Mouse (Mus musculus): Measurements from ENCODE around the gene Rbm20. TPM values are rescaled to one million over a fixed set of nuclear protein-coding genes. Genes with fewer than 3 reads are reported as not detected.

Rbm20 gene
- total RNA-seq, 4 experiments from 2014 or later, result 232 to 257 (median 245) TPM

DNA sequence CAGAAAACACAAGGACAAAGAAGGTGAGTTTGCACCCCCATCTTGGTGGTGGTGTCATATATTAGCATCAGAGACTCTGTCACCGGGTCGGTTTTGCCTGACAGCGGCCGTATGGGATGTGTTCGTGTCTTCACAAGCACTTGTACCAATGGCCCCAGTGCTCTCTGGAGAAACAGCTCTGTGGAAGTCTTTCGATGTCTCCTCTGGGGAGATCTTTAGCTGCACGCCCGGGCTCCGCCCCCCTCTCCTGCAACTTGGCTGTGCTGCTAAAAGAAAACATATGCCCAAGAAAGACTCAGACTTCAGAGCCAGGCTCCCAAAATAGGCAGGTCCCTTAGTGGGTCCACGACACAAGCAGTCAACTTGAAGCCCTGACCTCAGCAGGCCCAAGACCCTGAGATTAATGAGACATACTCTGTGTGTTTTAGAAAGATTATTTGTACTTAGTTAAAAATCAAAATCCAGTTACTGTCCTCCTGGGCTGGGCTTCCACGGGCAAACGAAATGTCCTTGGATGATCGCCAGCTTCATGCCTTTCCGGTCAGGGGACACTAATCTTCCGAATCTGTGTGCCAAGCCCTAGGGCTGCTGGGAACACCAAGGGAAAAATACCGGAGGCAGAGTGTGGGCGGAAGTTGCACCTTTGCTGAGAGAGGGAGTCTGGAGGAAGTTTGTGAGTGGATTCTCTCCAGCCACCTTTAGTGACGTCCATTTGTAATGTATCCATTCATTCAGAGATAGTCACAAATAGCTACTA lies 173.2 kb downstream of the Rbm20 start:
- DNase-seq (ENCODE audit: low spot score), result peak; percentile 73

DNA sequence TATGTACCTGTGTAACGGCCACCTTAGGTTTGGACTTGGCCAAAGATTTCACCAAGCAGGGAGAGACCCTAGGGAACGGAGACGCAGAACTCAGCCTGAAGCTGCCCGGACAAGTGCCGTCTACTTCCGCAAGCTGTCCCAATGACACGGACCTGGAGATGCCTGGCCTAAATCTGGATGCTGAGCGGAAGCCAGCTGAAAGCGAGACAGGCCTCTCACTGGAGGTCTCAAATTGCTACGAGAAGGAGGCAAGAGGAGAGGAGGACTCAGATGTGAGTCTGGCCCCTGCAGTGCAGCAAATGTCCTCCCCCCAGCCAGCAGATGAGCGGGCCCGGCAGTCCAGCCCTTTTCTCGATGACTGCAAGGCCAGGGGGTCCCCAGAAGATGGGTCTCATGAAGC lies 174.2 kb downstream of the Rbm20 start:
- DNase-seq (ENCODE audit: low spot score), result no peak

DNA sequence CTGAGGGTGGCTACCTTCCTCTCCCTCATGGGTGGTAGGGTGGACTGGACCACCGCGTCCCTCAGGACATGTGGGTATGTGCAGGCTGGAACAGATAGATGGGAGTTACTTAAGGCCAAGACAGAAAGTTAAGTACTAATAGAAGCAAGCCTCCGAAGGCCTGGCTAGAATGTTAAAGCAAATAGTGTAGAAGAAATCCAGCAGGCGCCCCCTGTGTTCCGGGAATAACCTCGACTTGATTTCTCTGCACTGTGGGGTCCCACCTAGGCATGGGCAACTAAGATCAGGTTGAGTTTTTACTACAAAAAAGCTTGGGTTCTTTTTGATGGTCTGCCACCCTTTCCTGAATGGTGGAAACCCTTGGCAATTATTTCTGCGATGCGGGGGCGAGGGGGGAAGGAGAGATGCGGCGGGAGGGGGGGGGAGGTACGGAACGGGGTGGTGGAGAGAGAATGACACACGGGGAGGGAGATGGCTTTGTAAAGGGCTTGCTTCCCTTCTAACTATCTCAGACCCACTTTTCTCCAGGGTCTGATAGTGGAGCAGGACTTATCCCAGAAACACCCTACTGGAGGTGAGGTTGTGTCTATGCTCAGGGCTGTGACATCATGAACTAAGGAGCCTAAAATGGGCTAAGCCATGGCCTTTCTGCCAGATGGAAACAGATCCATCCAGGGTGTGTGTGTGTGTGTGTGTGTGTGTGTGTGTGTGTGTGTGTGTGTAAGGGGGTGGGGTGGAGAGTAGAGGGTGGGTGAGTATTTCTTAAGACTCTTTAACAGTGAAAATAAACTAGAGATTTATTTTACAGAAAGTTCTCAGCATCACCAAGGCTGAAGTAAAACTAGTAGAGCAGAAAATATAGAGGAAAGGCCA lies 175.0 kb downstream of the Rbm20 start:
- DNase-seq (ENCODE audit: low spot score), result no peak

DNA sequence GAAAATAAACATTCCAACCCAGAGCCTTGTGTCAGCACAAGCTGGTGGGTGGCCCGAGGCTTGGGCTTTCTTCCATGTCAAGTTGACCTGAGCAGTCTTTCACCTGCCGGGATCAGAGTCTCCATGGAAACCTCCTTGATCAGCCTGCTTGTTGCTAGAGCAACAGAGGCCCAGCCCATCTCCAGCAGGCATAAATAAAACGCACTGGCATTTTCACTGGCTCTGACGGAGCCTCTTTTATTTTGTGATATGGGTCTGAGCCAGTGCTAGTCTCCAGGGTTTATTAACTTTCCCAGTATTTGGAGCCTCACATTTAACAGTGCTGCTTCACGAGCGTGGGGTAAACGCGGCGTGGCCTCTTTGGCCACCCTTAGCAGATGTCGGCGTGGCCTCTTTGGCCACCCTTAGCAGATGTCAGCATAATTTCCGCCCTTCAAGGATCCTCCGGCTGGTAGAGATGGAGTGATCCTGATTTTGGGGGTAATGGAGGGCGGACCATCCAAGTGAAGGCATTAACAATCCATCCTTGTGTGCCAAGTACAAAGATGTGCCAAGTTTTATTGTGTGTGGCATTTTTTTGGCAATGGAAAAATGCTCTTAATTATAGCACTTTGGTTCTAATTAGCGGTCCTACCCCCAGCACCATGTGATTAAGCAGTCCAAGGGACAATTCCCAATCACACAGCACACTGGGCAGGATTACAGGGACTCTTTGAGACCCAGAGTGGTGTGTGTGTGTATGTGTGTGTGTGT lies 175.8 kb downstream of the Rbm20 start:
- DNase-seq (ENCODE audit: low spot score), result no peak

DNA sequence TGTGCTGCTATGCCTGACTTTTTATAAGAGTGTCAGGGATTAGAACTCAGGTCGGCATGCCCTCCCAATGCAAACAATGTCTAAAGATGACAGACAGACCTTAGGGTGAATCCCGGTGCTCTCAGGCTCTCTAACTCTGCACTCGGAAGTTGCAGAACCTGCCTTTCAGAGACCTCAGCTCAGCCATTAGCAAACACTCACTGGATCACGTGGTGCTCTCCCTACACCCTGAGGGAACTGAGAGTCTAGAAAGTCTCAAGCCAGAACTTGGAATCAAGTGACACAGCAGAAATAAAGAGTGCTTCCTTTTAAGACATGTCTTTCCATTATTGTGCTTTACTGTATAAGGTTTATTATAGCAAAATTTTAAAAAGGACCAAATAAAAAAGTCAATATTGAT lies 177.9 kb downstream of the Rbm20 start:
- no peak for DNase-seq (ENCODE audit: low spot score)

DNA sequence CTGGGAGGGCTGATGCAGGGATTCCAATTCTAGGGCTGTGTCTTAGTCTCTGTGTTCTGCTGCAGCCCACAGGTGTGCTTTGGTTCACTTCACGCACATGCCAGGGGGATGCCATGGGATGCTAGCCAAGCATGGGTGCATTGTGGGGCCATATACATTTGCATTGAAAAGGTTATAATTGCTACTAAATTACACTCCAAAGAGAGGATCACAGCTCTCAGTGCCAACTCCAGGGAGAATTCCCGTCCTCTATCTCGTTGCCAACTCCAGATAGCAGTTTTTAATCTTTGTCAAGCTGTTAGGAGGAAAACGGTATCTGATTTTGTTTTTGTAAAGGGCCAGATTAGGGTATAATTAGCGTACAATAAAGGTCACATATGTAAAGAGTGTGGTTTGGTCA lies 178.7 kb downstream of the Rbm20 start:
- DNase-seq (ENCODE audit: low spot score), result no peak

DNA sequence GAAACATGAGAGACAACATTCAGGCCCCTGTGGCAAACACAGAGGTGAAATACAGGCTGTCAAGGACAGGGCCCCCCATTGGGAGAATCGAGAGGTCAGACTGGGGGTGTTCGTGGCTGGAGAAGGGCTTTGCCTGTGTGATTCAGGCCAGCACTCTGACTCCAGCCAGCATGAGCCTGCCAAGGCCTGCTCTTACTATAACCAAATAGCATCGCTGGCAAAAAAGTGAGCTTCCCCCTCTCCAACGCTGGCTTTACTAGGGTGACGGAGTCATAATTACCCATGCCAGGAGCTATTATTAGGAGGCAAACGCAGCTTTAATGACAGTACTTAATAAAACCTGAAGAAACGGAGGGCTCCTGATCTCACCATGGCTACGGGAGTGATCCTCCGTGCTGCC lies 179.7 kb downstream of the Rbm20 start:
- DNase-seq (ENCODE audit: low spot score), result peak; percentile 56

DNA sequence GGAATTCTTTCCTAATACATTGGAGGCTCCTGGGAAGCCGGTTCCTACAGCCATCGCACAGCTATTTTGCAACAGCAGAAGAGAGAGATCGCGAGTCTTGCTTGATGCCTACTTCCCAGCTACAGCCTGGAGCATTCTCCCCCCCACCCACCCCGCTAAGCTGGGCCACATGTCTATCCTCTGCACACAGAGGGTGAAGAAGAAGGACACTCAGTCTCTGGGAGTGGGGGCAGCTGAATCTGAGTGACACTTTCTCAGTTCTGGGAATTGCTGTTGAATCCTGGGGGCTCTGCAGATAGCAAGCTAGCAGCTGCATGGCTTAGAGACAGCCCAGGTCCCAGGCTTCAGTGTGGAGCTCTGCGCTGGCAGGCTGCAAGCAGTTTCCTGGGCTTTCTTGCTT lies 180.9 kb downstream of the Rbm20 start:
- no peak for DNase-seq (ENCODE audit: low spot score)

DNA sequence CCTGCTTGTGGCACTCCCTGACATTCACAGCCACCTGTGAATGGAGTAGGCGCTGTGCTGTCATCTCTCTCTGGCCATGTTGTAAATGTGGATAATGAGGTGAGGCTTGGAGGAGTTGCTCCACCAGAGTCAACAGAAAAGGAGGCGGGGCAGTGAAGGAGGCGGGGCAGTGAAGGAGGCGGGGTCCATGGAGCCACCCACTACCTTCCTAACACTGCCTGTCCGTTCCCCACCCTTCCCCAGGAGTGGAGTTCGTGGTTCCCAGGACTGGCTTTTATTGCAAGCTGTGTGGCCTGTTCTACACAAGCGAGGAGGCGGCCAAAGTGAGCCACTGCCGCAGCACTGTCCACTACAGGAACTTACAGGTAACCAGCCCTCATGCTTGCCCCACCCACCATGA lies 182.0 kb downstream of the Rbm20 start:
- DNase-seq (ENCODE audit: low spot score), result no peak

DNA sequence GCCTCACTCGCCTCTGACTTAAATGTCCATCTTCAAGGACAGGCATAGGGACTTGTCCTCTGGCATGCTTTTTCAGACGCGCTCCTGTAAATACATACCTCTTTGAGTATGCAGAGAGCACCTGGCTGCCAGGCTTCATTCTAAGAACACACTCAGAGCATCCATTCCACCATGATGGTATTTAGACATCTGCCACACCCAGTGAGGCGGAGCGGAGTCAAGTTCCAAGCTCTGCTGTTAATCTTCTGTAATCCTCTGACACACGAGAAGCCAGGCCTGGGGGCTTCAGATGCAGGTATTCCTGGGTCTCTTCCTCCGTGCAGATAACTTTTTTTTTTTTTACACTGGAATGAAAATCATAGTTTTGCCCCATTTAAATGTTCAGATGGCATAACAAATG lies 182.5 kb downstream of the Rbm20 start:
- DNase-seq (ENCODE audit: low spot score), result no peak

DNA sequence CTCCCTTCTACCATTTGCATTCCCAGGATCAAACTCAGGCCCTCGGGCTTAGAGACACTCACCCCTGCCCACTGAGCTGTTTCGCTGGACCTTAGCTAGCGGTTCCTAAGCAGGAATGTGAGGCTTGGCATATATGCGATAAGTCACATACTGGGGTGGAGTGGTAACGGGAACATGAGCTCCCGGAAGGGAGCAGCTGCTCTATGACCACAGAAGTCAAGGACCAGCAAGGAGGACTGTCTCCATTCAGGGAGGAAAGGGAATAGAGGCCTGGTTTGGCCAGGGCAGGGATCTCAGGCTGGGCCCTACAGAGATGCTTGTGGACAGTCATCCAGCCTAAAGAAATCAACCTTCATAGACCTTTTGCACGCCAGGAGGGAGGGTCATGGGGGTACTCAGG lies 184.2 kb downstream of the Rbm20 start:
- no peak for DNase-seq (ENCODE audit: low spot score)

DNA sequence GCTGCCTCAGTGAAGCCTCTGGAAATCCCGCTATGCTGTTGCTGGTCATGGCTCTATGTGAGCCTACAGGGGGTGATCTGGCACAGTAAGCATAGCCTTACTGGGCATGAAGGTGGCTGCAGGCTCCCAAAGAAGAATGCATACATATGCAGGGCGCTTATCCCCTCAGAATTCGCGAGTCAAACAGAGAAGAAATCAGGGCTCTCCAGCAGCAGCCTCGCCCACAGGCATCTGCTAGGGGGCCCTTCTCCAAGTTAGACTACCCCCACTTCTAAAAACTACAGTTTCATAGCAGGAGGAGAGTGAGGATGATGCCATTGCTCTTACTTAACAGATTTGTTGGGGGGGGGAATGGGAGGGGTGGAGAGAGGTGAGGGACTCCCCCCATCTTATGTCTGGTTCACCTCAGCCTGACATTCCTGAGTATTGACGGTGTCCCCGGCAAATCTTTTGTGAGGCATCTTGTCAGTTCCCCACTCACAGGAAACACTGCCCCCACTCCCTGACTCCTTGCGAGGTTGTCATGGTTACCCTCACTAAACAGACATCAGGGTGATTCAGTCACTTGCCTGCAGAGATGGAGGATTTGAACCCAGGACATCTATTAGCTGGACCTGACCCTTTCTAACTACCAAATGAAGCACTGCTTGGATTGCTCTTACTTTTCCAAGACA lies 185.6 kb downstream of the Rbm20 start:
- DNase-seq (ENCODE audit: low spot score), result no peak

DNA sequence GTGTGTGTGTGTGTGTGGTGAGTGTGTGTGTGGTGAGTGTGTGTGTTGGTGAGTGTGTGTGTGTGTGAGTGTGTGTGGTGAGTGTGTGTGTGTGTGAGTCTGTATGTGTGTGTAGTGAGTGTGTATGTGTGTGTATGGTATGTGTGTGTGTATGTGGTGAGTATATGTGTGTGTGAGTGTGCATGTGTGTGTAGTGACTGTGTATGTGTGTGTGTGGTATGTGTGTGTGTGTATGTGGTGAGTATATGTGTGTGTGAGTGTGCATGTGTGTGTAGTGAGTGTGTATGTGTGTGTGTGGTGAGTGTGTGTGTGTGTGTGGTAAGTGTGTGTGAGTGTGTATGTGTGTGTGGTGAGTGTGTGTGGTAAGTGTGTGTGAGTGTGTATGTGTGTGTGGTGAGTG lies 190.1 kb downstream of the Rbm20 start:
- no peak for DNase-seq (ENCODE audit: low spot score)

DNA sequence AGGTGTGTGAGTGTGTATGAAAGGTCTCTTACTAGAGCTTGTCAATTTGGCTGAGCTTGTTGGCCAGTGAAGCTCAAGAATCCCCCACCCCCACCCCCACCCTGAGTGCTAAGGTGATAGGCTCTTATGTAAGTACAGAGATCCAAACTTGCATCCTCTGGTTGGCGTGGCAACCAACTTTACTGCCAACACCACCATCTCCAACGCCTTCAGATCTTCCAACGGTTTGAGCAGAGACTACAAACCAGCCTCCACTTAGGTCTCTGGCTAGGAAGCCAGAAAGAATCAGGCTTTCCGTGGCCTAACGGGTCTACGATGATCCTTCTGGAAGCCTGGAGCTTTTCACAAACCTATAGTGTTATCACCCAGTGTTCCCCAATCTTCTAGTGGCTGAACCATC lies 191.0 kb downstream of the Rbm20 start:
- DNase-seq (ENCODE audit: low spot score), result no peak

DNA sequence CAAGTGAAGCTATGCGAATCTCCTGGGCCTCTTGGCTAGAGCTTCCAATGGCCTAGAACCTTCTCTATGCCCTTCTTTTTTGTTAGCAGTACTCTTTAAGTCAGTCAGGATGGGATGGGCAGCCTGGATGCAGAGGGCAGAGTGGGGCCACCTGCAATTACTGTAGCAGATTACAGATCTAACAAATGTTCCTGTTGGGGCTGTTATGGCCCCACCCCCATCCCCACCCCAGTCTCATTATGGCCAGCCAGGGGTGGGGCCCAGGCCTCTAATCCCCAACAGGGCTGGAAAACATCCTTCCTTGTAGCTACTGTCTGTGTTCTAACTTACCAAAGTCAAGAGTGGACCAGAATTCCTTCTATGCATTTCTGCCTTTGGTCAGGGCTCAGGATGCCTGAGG lies 191.7 kb downstream of the Rbm20 start:
- no peak for DNase-seq (ENCODE audit: low spot score)

DNA sequence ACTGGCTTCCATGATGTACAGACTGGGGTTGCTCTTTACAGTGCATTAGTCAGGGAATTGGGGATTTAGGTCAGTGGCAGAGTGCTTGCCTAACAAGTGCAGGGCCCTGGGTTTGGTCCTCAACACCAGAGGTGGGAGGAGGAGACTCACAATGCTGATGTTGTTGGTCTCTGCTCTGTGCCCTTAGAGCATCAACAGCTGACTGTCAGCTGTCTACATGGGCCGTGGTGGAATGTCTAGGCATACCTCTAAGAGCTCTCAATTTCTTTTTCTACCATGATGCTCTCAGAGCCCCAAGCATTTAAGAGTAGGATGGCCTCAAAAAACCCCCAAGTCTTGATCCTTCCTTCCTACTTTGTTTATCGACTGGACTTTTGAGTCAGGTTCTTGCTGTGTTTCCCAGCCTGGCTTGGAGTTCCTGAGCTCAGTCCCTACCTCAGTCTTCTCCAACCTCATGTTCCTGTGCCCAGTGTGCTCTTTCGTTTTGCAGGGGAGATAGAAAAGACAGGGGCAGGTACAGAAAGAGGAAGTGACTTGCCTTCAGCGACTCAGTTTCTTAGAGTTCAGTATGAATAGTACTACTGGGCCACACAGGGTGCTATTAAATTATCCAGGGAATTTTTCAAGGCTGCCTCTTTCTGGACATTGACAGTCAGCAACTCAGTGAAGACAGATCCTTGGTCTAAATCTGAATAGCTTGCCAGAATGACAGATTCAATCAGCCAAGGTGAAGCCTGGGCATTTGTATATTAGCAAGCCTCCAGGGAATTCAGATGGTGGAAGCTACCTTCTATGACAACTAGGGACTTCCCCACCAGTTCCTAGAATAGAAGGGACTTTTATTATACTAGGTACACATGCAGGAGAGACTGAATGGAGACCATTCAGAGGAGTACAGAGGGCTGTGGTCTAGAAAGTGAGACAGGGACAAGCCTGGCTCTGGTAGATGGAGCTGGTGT lies 192.6 kb downstream of the Rbm20 start:
- no peak for DNase-seq (ENCODE audit: low spot score)

DNA sequence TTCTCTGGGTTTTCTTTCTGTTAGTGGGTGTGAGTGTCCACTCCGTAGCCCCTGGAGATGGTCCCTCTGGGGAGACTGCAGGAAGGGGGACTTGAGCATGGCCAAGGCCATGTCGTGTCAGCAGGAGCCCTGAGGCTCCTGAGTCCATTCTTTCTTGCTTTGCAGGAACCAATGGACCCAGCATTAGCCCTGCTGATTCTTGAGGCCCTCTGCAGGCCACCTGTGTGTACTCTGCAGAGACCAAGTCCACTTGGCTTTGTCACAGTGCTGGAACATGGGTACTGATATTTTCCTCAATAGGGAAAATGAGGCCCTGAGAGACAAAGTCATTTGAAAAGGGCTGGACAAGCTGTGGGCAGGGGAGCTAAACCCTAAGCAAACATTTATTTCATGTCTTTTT lies 193.5 kb downstream of the Rbm20 start:
- DNase-seq (ENCODE audit: low spot score), result no peak

DNA sequence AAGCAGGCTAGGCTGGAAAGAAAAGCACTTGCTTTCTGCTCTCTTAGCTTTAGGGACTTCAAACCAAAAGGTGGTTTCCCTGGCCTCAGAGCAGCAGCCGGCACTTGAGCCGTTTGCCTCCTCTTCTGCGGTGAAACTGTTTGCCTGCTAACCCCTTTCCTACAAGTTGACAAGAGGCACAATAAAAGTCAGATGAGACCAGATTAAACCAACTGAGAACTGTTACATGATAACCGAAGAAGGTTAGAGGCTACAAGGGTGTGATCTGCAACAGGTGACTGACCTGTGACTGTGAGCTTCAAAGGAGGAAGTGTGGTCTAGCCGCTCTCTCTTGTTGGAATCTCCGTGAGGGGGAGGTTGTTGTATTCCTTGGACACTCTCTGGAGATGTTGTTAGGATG lies 194.4 kb downstream of the Rbm20 start:
- DNase-seq (ENCODE audit: low spot score), result no peak

DNA sequence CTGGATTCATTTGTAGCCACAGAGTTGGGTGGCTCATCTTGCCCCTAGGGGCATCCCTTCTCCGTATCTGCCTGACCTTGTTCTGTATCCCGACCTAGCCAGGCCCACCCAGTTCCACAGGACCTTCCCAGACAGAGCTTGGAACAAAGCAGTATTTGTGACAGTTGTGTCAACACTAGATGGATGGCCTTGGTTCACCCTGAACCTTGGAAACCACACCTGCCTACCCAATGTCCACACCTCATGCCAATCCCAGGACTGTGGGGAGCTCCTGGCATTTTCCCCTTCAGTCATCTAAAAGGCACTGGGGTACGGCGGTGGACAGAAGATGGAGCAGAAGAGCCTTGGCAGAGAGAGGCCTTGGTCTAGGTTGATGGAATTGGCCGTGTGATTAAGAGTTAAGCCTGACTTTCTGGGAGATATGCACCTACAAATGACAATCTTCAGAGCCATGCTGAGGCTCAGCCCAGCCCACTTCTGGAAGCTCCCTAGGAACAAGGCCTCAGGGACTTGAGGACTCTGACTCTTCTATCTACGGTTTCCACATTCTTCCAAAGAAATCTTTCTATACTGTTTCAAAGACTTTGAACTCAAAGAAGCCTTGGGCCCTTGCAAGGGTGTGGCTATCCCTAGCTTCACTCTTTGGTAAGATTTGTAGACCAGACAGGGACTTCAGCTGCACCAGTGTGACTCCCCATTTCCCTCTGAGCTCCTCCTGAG lies 196.0 kb downstream of the Rbm20 start:
- no peak for DNase-seq (ENCODE audit: low spot score)

DNA sequence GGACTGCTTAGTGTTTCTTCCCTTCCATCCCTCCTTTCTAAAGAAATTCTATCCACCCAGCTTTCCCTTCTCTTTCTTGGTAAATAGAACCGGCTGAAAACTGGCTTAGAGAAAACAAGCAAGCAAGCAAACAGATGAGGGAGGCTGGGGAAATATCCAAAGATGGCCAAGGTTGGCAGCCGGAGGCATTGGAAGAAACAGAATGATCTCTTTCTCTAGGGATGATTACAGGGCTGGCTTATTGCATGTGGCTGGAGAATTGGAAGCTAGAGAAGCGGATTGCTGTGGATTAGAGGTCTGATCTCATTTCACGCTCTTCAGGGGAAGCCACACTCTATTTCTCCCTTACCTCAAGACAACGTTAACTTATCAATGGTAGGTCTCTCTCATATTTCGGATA lies 198.1 kb downstream of the Rbm20 start:
- DNase-seq (ENCODE audit: low spot score), result no peak
